Mouse (Mus musculus): ENCODE results near the gene Rflnb. TPM values are rescaled to one million over a fixed set of nuclear protein-coding genes. Genes with fewer than 3 reads are reported as not detected.

Gene Rflnb
- total RNA-seq, 1 experiment = 2.9 TPM

DNA sequence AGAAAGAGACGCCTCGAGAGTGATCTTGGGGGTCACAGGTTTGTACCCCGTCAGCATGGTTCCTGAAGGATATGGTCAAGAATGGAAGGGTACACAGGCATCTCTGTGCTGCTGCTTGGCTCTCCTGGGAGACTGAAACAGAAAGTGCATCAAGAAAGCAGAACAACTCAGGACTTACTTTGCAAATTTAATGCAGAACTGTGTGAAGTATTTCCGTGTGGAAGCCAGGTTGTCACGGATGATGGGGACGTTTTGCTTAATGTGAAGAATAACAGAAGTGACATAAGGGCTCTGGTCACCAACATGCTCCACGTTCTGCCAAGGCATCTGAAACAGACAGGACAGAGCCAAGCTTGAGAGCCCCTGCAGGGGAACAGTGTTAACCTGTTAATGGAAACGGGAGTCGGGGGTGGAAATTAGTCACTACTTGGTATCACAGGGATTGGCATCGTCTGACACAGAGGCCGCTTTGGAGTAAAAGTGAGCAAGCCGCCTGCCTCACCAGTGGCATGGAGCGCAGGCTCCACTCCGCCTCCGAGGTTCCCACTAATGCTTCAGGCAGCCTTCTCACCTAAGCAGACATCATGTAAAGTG is 39.1 kb upstream of the Rflnb start:
- Histone ChIP-seq H3K4me3 (ENCODE audit: insufficient read depth in 1 of 2, low read depth in 1 of 2, low read length in 2 of 2, poor library complexity in 1 of 2, severe bottlenecking in 1 of 2) (no peak overlapping the region), H3K9me3 (ENCODE audit: control insufficient read depth, insufficient read depth, low read depth, low read length) (no peaks in the 10 kb centered on the region), H3K27ac (ENCODE audit: insufficient read depth, low read depth, low read length, poor library complexity, severe bottlenecking) (no peak overlapping the region), H3K9ac (ENCODE audit: insufficient read depth, low read depth, low read length, poor library complexity, severe bottlenecking) (no peak overlapping the region), H3K4me1 (ENCODE audit: control insufficient read depth in 2 of 2, insufficient read depth in 2 of 2, low read length in 2 of 2, poor library complexity in 1 of 2) (no peaks in the 10 kb centered on the region), H3K36me3 (ENCODE audit: control insufficient read depth, insufficient read depth, low read length, poor library complexity, severe bottlenecking) (no peaks in the 10 kb centered on the region)
- DNase-seq (ENCODE audit: low read depth, low spot score) = no peak
- in situ Hi-C loops (cut with MboI; ENCODE audit: low sequenced_read_pairs in 2 of 2, unreplicated experiment in 2 of 2) = no loop called here
- TF ChIP-seq CHD2 (IDR thresholded peaks at IDR 0.05; ENCODE audit: low read depth, low read length) (no peak), HCFC1 (IDR thresholded peaks at IDR 0.05; ENCODE audit: borderline replicate concordance, insufficient read depth, low read length) (no peak), MAFK (IDR thresholded peaks at IDR 0.05; ENCODE audit: insufficient read depth, low read depth, low read length) (no peak), ZC3H11A (IDR thresholded peaks at IDR 0.05; ENCODE audit: borderline replicate concordance, low read depth, low read length) (no peak), ZNF384 (IDR thresholded peaks at IDR 0.05; ENCODE audit: low read depth, low read length) (no peak)

DNA sequence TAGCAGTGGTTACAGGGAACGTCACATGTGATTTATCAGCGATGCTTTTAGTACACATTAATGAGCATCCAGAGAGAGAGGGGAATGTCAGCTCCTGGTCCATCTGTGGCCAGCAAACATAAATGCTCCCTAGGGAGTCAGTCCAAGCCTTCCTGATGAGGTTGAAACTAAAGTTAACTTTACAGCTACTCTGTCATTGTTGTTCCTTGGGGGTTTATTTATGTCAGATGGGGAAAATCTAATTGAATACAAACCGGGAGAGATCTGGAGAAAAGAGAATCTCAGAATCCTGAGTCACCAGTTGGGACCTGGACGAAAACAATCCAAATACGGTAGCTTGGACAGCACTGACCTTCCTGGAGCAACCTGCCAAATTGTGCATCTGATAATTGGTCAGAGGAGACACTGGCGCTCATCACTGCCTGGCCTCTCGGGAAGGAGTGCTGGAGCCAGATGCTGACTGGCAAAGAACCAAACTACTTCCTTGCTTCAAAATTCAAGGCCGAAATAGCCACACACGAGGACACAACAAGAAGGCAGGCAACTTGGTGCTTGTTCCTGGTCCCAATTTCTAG is 38.0 kb upstream of the Rflnb start:
- Histone ChIP-seq H3K4me3 (ENCODE audit: insufficient read depth in 1 of 2, low read depth in 1 of 2, low read length in 2 of 2, poor library complexity in 1 of 2, severe bottlenecking in 1 of 2) (no peak overlapping the region), H3K36me3 (ENCODE audit: control insufficient read depth, insufficient read depth, low read length, poor library complexity, severe bottlenecking) (no peaks in the 10 kb centered on the region), H3K27ac (ENCODE audit: insufficient read depth, low read depth, low read length, poor library complexity, severe bottlenecking) (no peak overlapping the region), H3K4me1 (ENCODE audit: control insufficient read depth in 2 of 2, insufficient read depth in 2 of 2, low read length in 2 of 2, poor library complexity in 1 of 2) (no peaks in the 10 kb centered on the region), H3K9me3 (ENCODE audit: control insufficient read depth, insufficient read depth, low read depth, low read length) (no peaks in the 10 kb centered on the region), H3K9ac (ENCODE audit: insufficient read depth, low read depth, low read length, poor library complexity, severe bottlenecking) (no peak overlapping the region)
- TF ChIP-seq ZC3H11A (IDR thresholded peaks at IDR 0.05; ENCODE audit: borderline replicate concordance, low read depth, low read length) (no peak), MAFK (IDR thresholded peaks at IDR 0.05; ENCODE audit: insufficient read depth, low read depth, low read length) (no peak), ZNF384 (IDR thresholded peaks at IDR 0.05; ENCODE audit: low read depth, low read length) (no peak)
- DNase-seq (ENCODE audit: low read depth, low spot score) = no peak
- in situ Hi-C loops (cut with MboI; ENCODE audit: low sequenced_read_pairs in 2 of 2, unreplicated experiment in 2 of 2) = no loop called here

DNA sequence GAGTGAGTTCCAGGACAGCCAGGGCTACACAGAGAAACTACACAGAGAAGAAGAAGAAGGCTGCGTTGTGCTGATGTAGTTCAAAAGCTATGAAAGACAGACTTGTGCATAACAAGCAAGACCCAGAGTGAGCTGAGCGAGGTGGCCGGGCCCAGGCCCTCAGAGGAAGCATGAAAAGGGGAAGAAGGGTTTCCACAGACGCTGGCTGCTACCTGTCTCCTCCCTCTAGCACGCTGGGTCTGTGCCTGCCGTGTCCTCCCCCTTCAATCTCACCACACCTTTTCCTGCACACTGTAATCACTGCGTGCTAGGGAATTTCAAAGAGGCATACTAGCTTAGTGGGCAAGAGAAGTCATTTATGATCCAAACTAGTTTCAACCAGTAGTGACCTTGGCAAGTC is 36.8 kb upstream of the Rflnb start:
- in situ Hi-C loops (cut with MboI; ENCODE audit: low sequenced_read_pairs in 2 of 2, unreplicated experiment in 2 of 2) = no loop called here
- Histone ChIP-seq H3K4me1 (ENCODE audit: control insufficient read depth in 2 of 2, insufficient read depth in 2 of 2, low read length in 2 of 2, poor library complexity in 1 of 2) (no peaks in the 10 kb centered on the region), H3K9ac (ENCODE audit: insufficient read depth, low read depth, low read length, poor library complexity, severe bottlenecking) (no peak overlapping the region), H3K36me3 (ENCODE audit: control insufficient read depth, insufficient read depth, low read length, poor library complexity, severe bottlenecking) (no peaks in the 10 kb centered on the region), H3K4me3 (ENCODE audit: insufficient read depth in 1 of 2, low read depth in 1 of 2, low read length in 2 of 2, poor library complexity in 1 of 2, severe bottlenecking in 1 of 2) (no peak overlapping the region), H3K27ac (ENCODE audit: insufficient read depth, low read depth, low read length, poor library complexity, severe bottlenecking) (no peak overlapping the region), H3K9me3 (ENCODE audit: control insufficient read depth, insufficient read depth, low read depth, low read length) (no peaks in the 10 kb centered on the region)
- no peak for DNase-seq (ENCODE audit: low read depth, low spot score)
- TF ChIP-seq ZC3H11A (IDR thresholded peaks at IDR 0.05; ENCODE audit: borderline replicate concordance, low read depth, low read length) = no peak
- no peak for TF ChIP-seq CHD2 (IDR thresholded peaks at IDR 0.05; ENCODE audit: low read depth, low read length)
- TF ChIP-seq HCFC1 (IDR thresholded peaks at IDR 0.05; ENCODE audit: borderline replicate concordance, insufficient read depth, low read length) = no peak

- TF ChIP-seq HCFC1 (IDR thresholded peaks at IDR 0.05; ENCODE audit: borderline replicate concordance, insufficient read depth, low read length) (no peak), CHD2 (IDR thresholded peaks at IDR 0.05; ENCODE audit: low read depth, low read length) (no peak), ZNF384 (IDR thresholded peaks at IDR 0.05; ENCODE audit: low read depth, low read length) (no peak), ZC3H11A (IDR thresholded peaks at IDR 0.05; ENCODE audit: borderline replicate concordance, low read depth, low read length) (no peak), MAFK (IDR thresholded peaks at IDR 0.05; ENCODE audit: insufficient read depth, low read depth, low read length) (no peak)
- DNase-seq (ENCODE audit: low read depth, low spot score) = no peak
- Histone ChIP-seq H3K4me3 (ENCODE audit: insufficient read depth in 1 of 2, low read depth in 1 of 2, low read length in 2 of 2, poor library complexity in 1 of 2, severe bottlenecking in 1 of 2) (no peak overlapping the region), H3K9me3 (ENCODE audit: control insufficient read depth, insufficient read depth, low read depth, low read length) (no peaks in the 10 kb centered on the region), H3K27ac (ENCODE audit: insufficient read depth, low read depth, low read length, poor library complexity, severe bottlenecking) (no peak overlapping the region), H3K36me3 (ENCODE audit: control insufficient read depth, insufficient read depth, low read length, poor library complexity, severe bottlenecking) (no peaks in the 10 kb centered on the region), H3K4me1 (ENCODE audit: control insufficient read depth in 2 of 2, insufficient read depth in 2 of 2, low read length in 2 of 2, poor library complexity in 1 of 2) (no peaks in the 10 kb centered on the region), H3K9ac (ENCODE audit: insufficient read depth, low read depth, low read length, poor library complexity, severe bottlenecking) (no peak overlapping the region)
- in situ Hi-C loops (cut with MboI; ENCODE audit: low sequenced_read_pairs in 2 of 2, unreplicated experiment in 2 of 2) = no loop called here
Observed at GRCm38 (mm10) chr11:76060906-76061305, 33.3 kb upstream of the Rflnb start.

- no peaks in the 10 kb centered on the region for H3K36me3 ChIP-seq (ENCODE audit: control insufficient read depth, insufficient read depth, low read length, poor library complexity, severe bottlenecking)
- H3K9me3 ChIP-seq (ENCODE audit: control insufficient read depth, insufficient read depth, low read depth, low read length) = no peaks in the 10 kb centered on the region
- no peaks in the 10 kb centered on the region for H3K4me1 ChIP-seq (ENCODE audit: control insufficient read depth in 2 of 2, insufficient read depth in 2 of 2, low read length in 2 of 2, poor library complexity in 1 of 2)
- H3K27ac ChIP-seq (ENCODE audit: insufficient read depth, low read depth, low read length, poor library complexity, severe bottlenecking) = no peak overlapping the region
- H3K4me3 ChIP-seq (ENCODE audit: insufficient read depth in 1 of 2, low read depth in 1 of 2, low read length in 2 of 2, poor library complexity in 1 of 2, severe bottlenecking in 1 of 2) = no peak overlapping the region
- TF ChIP-seq ZNF384 (IDR thresholded peaks at IDR 0.05; ENCODE audit: low read depth, low read length) (no peak), ZC3H11A (IDR thresholded peaks at IDR 0.05; ENCODE audit: borderline replicate concordance, low read depth, low read length) (no peak), MAFK (IDR thresholded peaks at IDR 0.05; ENCODE audit: insufficient read depth, low read depth, low read length) (no peak), CHD2 (IDR thresholded peaks at IDR 0.05; ENCODE audit: low read depth, low read length) (no peak), HCFC1 (IDR thresholded peaks at IDR 0.05; ENCODE audit: borderline replicate concordance, insufficient read depth, low read length) (no peak)
- in situ Hi-C loops (cut with MboI; ENCODE audit: low sequenced_read_pairs in 2 of 2, unreplicated experiment in 2 of 2) = no loop called here
- no peak for DNase-seq (ENCODE audit: low read depth, low spot score)
- H3K9ac ChIP-seq (ENCODE audit: insufficient read depth, low read depth, low read length, poor library complexity, severe bottlenecking) = no peak overlapping the region
Observed at GRCm38 (mm10) chr11:76059971-76060370, 32.4 kb upstream of the Rflnb start.
